Mouse (Mus musculus): Measurements from ENCODE around the gene Hist1h2bg. TPM values are rescaled to one million over a fixed set of nuclear protein-coding genes. Genes with fewer than 3 reads are reported as not detected.
"Not testable (repeated sequence)": the region's sequence is repeated elsewhere in the genome, so short reads cannot be mapped to it uniquely, and the experiment has no call there.

The Hist1h2bg gene
- polyA plus RNA-seq, 1 experiment from 2014 or later: 8.7 TPM

DNA sequence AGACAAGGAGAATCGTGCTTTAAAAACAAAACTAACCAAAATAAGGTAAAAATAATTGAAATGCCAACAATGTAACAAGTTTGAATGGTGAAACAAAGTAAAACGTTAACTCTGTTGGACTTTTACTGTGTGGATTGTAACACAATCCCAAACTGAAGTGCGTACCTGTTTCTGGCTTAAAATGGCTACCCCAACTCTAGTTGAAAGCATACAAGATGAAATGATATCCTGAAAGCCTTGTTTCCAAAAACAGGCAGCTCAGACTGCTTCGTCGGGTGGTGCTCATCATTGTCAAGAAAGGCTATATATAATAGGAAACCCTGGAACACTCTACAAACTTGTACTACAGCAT is 9.7 kb upstream of the Hist1h2bg start:
- WGBS: 2% methylated on average over 2 of the region's 5 CpGs
- Histone ChIP-seq H3K4me3 (ENCODE audit: low read length) (peak overlapping the region; percentile 45), H3K27ac (ENCODE audit: low read length) (peak overlapping the region; percentile 96), H3K9ac (ENCODE audit: low read depth, low read length) (0 out of 2 replicates have a peak overlapping the region, but pooled peaks have one; percentile 60), H3K4me2 (ENCODE audit: low read depth, low read length) (peak overlapping the region; percentile 62)
- ATAC-seq; H3K36me3 ChIP-seq (ENCODE audit: control insufficient read depth, insufficient read depth, low read length); H3K9me3 ChIP-seq (ENCODE audit: control insufficient read depth, low read length); H3K27me3 ChIP-seq (replicated peaks; ENCODE audit: control insufficient read depth, insufficient read depth, low read length); H3K4me1 ChIP-seq (ENCODE audit: control insufficient read depth, insufficient read depth, low read length): not testable (repeated sequence)

DNA sequence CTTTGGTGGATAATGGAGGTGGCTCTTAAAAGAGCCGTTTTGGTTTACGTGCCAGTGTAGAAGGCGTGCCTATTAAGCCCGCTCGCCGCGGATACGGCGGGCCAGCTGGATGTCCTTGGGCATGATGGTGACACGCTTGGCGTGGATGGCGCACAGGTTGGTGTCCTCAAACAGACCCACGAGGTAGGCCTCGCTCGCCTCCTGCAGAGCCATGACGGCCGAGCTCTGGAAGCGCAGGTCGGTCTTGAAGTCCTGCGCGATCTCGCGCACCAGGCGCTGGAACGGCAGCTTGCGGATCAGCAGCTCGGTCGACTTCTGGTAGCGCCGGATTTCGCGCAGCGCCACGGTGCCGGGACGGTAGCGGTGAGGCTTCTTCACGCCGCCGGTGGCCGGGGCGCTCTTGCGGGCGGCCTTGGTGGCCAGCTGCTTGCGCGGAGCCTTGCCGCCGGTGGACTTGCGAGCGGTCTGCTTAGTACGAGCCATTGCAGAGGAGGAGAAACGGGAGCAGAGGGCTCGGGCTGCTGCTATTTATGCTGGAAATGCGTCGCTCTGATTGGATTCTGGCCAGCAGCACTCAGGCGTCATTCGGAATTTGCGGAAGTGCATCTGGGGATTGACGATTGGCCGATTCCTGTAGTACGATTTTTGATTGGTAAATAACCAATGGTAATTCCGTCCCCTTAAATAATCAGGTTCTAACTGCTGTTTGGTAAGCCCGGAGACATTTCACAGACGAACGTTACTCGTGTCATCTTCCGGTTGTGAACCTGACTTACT is 9.1 kb upstream of the Hist1h2bg start, which contains the start of gene Hist1h3e:
Gene Hist1h3e, minus strand, starts transcription at position 487 of the 777 bp plus-strand sequence.
- Histone ChIP-seq H3K4me2 (ENCODE audit: low read depth, low read length) (peak within 1 kb of the TSS; percentile 62), H3K4me3 (ENCODE audit: low read length) (peak within 1 kb of the TSS; percentile 45), H3K27ac (ENCODE audit: low read length) (peak within 1 kb of the TSS; percentile 96), H3K9ac (ENCODE audit: low read depth, low read length) (peak within 1 kb of the TSS; percentile 60)
- not testable (repeated sequence) for H3K9me3 ChIP-seq (ENCODE audit: control insufficient read depth, low read length); H3K36me3 ChIP-seq (ENCODE audit: control insufficient read depth, insufficient read depth, low read length); H3K27me3 ChIP-seq (replicated peaks; ENCODE audit: control insufficient read depth, insufficient read depth, low read length); H3K4me1 ChIP-seq (ENCODE audit: control insufficient read depth, insufficient read depth, low read length)
- peak; percentile 95 for ATAC-seq
- under 1% methylated on average over 52 of the region's 67 CpGs for WGBS

DNA sequence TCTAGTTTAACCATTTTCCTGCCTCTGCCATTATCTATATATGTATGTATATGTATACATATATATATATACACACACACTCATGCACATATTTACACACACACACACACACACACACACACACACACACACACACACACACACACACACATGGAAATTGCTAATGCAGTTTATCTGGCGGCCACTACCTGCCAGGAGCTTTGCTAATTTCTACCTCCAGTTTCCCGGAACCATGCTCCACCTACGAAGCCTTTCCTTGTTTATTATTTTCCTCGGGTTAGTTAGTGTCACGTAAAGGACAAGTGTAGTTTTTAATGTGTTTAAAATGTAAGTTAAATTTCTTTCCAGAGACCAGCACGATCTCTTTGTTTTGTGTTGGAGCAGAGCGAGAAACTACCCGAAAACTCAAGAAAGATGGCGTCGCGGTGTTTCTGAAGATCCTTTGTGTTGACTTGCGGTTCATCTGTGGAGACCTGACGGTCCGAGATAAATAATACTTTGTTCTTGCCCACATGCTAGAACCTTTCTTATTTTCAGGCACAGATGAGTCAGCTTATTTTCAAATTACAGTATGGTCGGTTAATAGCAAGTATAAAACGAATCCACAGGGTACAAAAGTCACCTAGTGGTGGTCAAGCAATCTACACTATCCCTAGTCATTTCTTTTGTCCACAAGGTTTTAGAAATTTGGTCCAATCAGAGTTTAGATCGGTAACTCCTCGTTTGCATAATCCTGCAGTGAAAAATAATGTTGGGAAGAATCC is 8.3 kb upstream of the Hist1h2bg start:
- ATAC-seq: peak; percentile 45
- H3K9ac ChIP-seq (ENCODE audit: low read depth, low read length): peak overlapping the region; percentile 60; the same call in 1 of the 2 replicates
- peak overlapping the region; percentile 62 for H3K4me2 ChIP-seq (ENCODE audit: low read depth, low read length)
- peak overlapping the region; percentile 96 for H3K27ac ChIP-seq (ENCODE audit: low read length)
- WGBS: 2% methylated on average over 18 of the region's 18 CpGs
- H3K9me3 ChIP-seq (ENCODE audit: control insufficient read depth, low read length): no peaks in the 10 kb centered on the region
- no peaks in the 10 kb centered on the region for H3K36me3 ChIP-seq (ENCODE audit: control insufficient read depth, insufficient read depth, low read length)
- H3K27me3 ChIP-seq (replicated peaks; ENCODE audit: control insufficient read depth, insufficient read depth, low read length): no peaks in the 10 kb centered on the region
- no peaks in the 10 kb centered on the region; the same call in 1 of the 2 replicates for H3K4me1 ChIP-seq (ENCODE audit: control insufficient read depth, insufficient read depth, low read length)
- H3K4me3 ChIP-seq (ENCODE audit: low read length): peak overlapping the region; percentile 45

DNA sequence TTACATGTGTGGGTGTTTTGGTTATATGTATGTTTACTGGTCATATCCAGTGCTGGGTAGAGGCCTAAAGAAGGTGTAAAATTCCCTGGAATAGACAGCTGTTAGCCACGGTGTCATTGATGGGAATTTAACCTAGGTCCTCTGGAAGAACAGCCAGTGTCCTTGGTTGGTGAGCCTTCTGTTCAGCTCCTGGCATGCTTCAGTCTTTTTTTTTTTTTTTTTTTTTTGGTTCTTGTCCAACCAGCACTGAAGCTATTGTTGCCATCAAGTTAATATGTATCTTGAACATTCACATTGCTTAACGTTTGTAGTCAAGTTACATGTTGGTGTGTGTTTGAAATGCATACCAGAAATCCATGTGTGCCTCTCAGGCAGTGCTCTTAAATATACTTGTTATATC is 6.7 kb upstream of the Hist1h2bg start:
- Histone ChIP-seq H3K36me3 (ENCODE audit: control insufficient read depth, insufficient read depth, low read length) (no peaks in the 10 kb centered on the region), H3K4me1 (ENCODE audit: control insufficient read depth, insufficient read depth, low read length) (no peaks in the 10 kb centered on the region; the same call in 1 of the 2 replicates), H3K27me3 (replicated peaks; ENCODE audit: control insufficient read depth, insufficient read depth, low read length) (no peaks in the 10 kb centered on the region), H3K9me3 (ENCODE audit: control insufficient read depth, low read length) (no peaks in the 10 kb centered on the region), H3K4me2 (ENCODE audit: low read depth, low read length) (no peak overlapping the region), H3K4me3 (ENCODE audit: low read length) (no peak overlapping the region), H3K9ac (ENCODE audit: low read depth, low read length) (no peak overlapping the region), H3K27ac (ENCODE audit: low read length) (no peak overlapping the region)
- 85% methylated on average over 2 of the region's 2 CpGs for WGBS
- no peak for ATAC-seq

DNA sequence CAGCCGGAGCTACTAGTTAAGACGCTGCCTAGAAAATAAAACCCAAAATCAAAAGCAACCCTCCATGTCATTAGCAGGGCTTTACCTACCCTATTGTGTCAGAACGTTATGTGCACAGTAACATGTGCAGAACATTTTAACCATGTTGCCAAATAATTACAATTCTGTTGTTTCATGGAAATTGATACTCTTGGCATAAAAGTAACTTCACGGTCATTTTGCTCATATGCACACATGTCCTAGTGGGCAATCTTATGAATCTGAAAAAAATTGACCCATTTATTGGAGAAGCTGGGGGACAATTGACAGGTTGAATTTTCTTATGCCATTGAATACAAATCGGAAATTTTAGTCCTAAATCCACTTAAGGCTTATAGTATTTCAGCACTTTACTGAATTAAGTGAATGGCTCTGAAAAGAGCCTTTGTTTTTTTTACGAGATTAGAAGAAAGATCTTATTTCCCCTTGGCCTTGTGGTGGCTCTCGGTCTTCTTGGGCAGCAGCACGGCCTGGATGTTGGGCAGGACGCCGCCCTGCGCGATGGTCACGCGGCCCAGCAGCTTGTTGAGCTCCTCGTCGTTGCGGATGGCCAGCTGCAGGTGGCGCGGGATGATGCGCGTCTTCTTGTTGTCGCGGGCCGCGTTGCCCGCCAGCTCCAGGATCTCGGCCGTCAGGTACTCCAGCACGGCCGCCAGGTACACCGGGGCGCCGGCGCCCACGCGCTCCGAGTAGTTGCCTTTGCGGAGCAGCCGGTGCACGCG is 755 bp upstream of the Hist1h2bg start:
- Histone ChIP-seq H3K27ac (ENCODE audit: low read length) (peak overlapping the region; percentile 96), H3K4me2 (ENCODE audit: low read depth, low read length) (peak overlapping the region; percentile 56), H3K4me3 (ENCODE audit: low read length) (peak overlapping the region; percentile 43), H3K9ac (ENCODE audit: low read depth, low read length) (peak overlapping the region; percentile 64)
- H3K27me3 ChIP-seq (replicated peaks; ENCODE audit: control insufficient read depth, insufficient read depth, low read length); H3K36me3 ChIP-seq (ENCODE audit: control insufficient read depth, insufficient read depth, low read length); H3K9me3 ChIP-seq (ENCODE audit: control insufficient read depth, low read length); ATAC-seq; H3K4me1 ChIP-seq (ENCODE audit: control insufficient read depth, insufficient read depth, low read length): not testable (repeated sequence)
- 2% methylated on average over 25 of the region's 41 CpGs for WGBS

DNA sequence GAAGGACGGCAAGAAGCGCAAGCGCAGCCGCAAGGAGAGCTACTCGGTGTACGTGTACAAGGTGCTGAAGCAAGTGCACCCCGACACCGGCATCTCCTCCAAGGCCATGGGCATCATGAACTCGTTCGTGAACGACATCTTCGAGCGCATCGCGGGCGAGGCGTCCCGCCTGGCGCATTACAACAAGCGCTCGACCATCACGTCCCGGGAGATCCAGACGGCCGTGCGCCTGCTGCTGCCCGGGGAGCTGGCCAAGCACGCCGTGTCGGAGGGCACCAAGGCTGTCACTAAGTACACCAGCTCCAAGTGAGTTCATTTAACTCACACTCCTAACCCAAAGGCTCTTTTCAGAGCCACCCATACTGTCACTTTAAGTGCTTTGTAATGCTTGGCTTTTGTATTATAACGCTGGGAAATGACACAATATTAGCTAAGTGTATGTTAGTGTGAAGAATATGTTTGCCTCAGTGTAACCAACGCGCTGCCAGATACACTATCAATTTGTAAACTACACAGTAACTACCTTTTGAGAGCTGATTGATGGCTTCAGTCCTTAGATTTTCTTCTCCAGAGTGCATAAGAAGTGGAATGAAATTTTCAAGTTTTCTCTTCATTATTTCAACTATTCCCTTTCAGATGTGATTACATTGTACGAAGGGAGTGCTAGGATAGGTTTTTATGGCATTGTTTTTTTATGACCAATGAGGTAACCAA is 465 bp downstream of the Hist1h2bg start:
- Histone ChIP-seq H3K4me3 (ENCODE audit: low read length) (peak overlapping the region; percentile 51), H3K9ac (ENCODE audit: low read depth, low read length) (peak overlapping the region; percentile 72), H3K27ac (ENCODE audit: low read length) (peak overlapping the region; percentile 92), H3K4me2 (ENCODE audit: low read depth, low read length) (peak overlapping the region; percentile 68)
- not testable (repeated sequence) for H3K4me1 ChIP-seq (ENCODE audit: control insufficient read depth, insufficient read depth, low read length); H3K9me3 ChIP-seq (ENCODE audit: control insufficient read depth, low read length); H3K27me3 ChIP-seq (replicated peaks; ENCODE audit: control insufficient read depth, insufficient read depth, low read length); H3K36me3 ChIP-seq (ENCODE audit: control insufficient read depth, insufficient read depth, low read length); ATAC-seq
- under 1% methylated on average over 11 of the region's 34 CpGs for WGBS

- Histone ChIP-seq H3K27me3 (replicated peaks; ENCODE audit: control insufficient read depth, insufficient read depth, low read length) (no peaks in the 10 kb centered on the region), H3K4me3 (ENCODE audit: low read length) (peak overlapping the region; percentile 51), H3K9me3 (ENCODE audit: control insufficient read depth, low read length) (no peaks in the 10 kb centered on the region), H3K9ac (ENCODE audit: low read depth, low read length) (peak overlapping the region; percentile 72; the same call in 1 of the 2 replicates), H3K36me3 (ENCODE audit: control insufficient read depth, insufficient read depth, low read length) (no peaks in the 10 kb centered on the region), H3K4me2 (ENCODE audit: low read depth, low read length) (peak overlapping the region; percentile 68), H3K4me1 (ENCODE audit: control insufficient read depth, insufficient read depth, low read length) (peaks cover 12% of the 10 kb centered on the region; the same call in 1 of the 2 replicates), H3K27ac (ENCODE audit: low read length) (peak overlapping the region; percentile 89)
- WGBS: 20% methylated on average over 2 of the region's 2 CpGs
- ATAC-seq: no peak
Observed at GRCm38 (mm10) chr13:23572218-23573033, 1.2 kb downstream of the Hist1h2bg start.

All from intestine, embryonic 16.5 days (tissue).